Mouse (Mus musculus) Patski (cell line): ENCODE measurements around the gene Igfbp2. TPM values are rescaled to one million over a fixed set of nuclear protein-coding genes. Genes with fewer than 3 reads are reported as not detected.

Source experiments
- ATAC-seq: fragments of 100-300 bp; one replicate; pipeline ENCODE4 v1.8.0; 2021
- CTCF ChIA-PET: fragments of 350-600 bp; sonication (Branson Sonifier 250); formaldehyde crosslinking; loops from one replicate; lab custom pipeline; 2022; ENCODE audit warnings: inconsistent platforms; lab: Charles Lee
- POLR2A ChIA-PET: fragments of 350-600 bp; sonication (Branson Sonifier 250); formaldehyde crosslinking; loops from one replicate; lab custom pipeline; 2022; ENCODE audit warnings: antibody characterized with exemption, inconsistent platforms; lab: Charles Lee
- DNase-seq: peaks from one replicate; pipeline ENCODE4 v3.0.0-alpha.2; 2011; ENCODE audit warnings: low read depth, low spot score
- H3K27me3 ChIP-seq: fragments of 371-371 bp; one replicate; pipeline ENCODE4 v1.5.1; 2021
- CTCF ChIP-seq: fragments of 100-300 bp; IDR thresholded peaks from one replicate; pipeline ENCODE4 v1.5.1; 2021
- in situ Hi-C: fragments of 300-500 bp; cut with MboI; formaldehyde crosslinking; loops from 3 replicates; pipeline ENCODE4 v1.11.1; 2018; ENCODE audit warnings: low pct_unique_long_range_greater_than_20kb, mixed read lengths
- polyA plus RNA-seq: library from polyadenylated mRNA; unstranded; gene quantifications from one replicate; pipeline ENCODE4 v1.2.3, GENCODE M21; 2021

Gene Igfbp2
- polyA plus RNA-seq, 1 experiment from 2014 or later = 1,427 TPM

DNA sequence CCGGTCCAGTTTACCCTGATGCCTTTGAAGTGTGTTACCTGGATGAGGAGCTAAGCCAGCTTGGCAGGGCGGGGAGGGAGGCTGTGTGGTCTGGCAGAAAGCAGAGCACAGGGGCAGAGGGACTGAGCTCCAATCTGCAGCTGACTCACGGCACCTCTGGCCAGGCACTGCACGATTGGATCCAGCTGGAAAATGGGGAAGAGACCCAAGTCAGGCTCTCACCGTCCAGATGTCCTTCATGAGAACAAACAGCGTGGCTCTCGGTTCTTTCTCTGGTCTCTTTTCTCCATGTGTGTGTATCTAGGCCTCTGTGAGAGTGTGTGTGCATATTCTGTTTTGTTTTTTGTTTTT, 61.5 kb downstream of the Igfbp2 start:
- DNase-seq = no peak
- ATAC-seq = no peak
- ChIA-PET CTCF (interaction anchor here (0.9 kb wide), 1 partner anchor 940 kb away, joined by 3 read pairs; no protein-coding TSS in a partner anchor), POLR2A (no interaction called here)
- peaks cover 9% of the 10 kb centered on the region for H3K27me3 ChIP-seq
- in situ Hi-C loops = no loop called here
- TF ChIP-seq CTCF = no peak

DNA sequence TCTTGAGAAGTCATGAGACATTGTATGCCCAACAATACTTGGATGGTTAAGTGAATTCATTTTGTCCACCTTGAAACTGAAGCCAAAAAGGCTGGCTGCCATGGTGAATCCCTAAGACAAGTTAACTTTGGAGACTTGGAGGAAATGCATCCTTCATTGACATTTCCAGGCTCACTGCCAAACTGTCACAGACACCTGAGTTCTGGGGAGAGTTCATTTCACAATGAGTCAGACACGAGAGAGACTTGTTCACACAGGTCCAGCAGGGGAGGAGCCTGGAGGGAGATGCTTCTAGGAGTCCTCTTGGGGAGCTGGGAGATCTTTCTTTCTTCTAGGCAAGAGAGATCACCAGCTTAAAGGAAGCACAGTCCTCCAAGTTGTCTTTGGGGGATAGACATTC, 63.6 kb downstream of the Igfbp2 start:
- ChIA-PET POLR2A (no interaction called here), CTCF (interaction anchor here (1.4 kb wide), 1 partner anchor 10 kb away, joined by 4 read pairs; no protein-coding TSS in a partner anchor)
- no peak for DNase-seq
- peaks cover 9% of the 10 kb centered on the region for H3K27me3 ChIP-seq
- in situ Hi-C loops = no loop called here
- TF ChIP-seq CTCF = no peak
- no peak for ATAC-seq

DNA sequence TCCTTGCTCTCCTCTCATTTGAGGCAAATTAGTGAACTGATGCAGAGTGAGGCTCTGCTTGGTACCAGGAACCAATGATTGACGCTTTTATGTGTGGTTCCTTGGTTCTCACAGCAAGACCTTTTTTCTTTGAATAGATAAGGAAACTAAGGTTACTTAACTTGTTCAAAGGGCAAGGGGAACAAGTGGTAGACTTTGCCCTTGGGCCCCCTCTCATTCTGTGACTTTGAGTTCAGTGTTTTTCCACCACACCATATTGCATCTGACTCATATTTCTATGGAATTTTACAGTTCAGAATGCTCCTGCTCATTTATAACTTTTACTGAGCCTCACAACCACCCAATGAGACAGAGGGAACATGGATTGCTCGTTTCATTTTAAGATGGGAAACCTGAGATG, 71.5 kb downstream of the Igfbp2 start:
- ATAC-seq = no peak
- H3K27me3 ChIP-seq = peaks cover 6% of the 10 kb centered on the region
- POLR2A ChIA-PET = no interaction called here
- CTCF ChIA-PET = no interaction called here
- in situ Hi-C loops = no loop called here
- no peak for TF ChIP-seq CTCF
- no peak for DNase-seq

Other genes starting within 250 kb of the Igfbp2 start
- gene Smarcal1, start 241.3 kb upstream of the Igfbp2 start, polyA plus RNA-seq = 33.6 TPM
- not detected for gene Ankar, start 123.9 kb upstream of the Igfbp2 start, polyA plus RNA-seq
- 628 TPM for gene Rpl37a, start 113.2 kb upstream of the Igfbp2 start, polyA plus RNA-seq
- gene Igfbp5, start 50.4 kb downstream of the Igfbp2 start, polyA plus RNA-seq = 40.8 TPM
- gene Tnp1, start 191.4 kb downstream of the Igfbp2 start, polyA plus RNA-seq = not detected